Mouse (Mus musculus) embryonic facial prominence, embryonic 12.5 days (tissue): ENCODE data around the gene Pxn. TPM values are rescaled to one million over a fixed set of nuclear protein-coding genes. Genes with fewer than 3 reads are reported as not detected.

Source experiments
- ATAC-seq: fragments of 200-750 bp; cut with Nextera tagmentation; 2 replicates; pipeline ENCODE4 v1.8.0; 2017; ENCODE audit not compliant: insufficient number of reproducible peaks, insufficient read depth, low FRiP score, low TSS enrichment
- H3K27ac ChIP-seq: fragments of 300-500 bp; sonication (generic); 2 replicates; pipeline ENCODE4 v1.5.1; 2016; ENCODE audit warnings: mild to moderate bottlenecking
- H3K27me3 ChIP-seq: fragments of 300-500 bp; sonication (generic); 2 replicates; pipeline ENCODE4 v1.6.1; 2016; ENCODE audit warnings: mild to moderate bottlenecking, moderate library complexity
- H3K36me3 ChIP-seq: fragments of 300-500 bp; sonication (generic); 2 replicates; pipeline ENCODE4 v1.6.1; 2016; ENCODE audit warnings: mild to moderate bottlenecking
- H3K4me1 ChIP-seq: fragments of 300-500 bp; sonication (generic); 2 replicates; pipeline ENCODE4 v1.6.1; 2016
- H3K4me2 ChIP-seq: fragments of 300-500 bp; sonication (generic); replicated peaks from 2 replicates; pipeline ENCODE4 v1.6.1; 2016; ENCODE audit warnings: mild to moderate bottlenecking, moderate library complexity
- H3K4me3 ChIP-seq: fragments of 300-500 bp; sonication (generic); 2 replicates; pipeline ENCODE4 v1.5.1; 2016; ENCODE audit warnings: mild to moderate bottlenecking
- H3K9ac ChIP-seq: fragments of 300-500 bp; sonication (generic); 2 replicates; pipeline ENCODE4 v1.6.1; 2016; ENCODE audit warnings: mild to moderate bottlenecking, moderate library complexity
- H3K9me3 ChIP-seq: fragments of 300-500 bp; sonication (generic); 2 replicates; pipeline ENCODE4 v1.6.1; 2016; ENCODE audit warnings: mild to moderate bottlenecking, moderate library complexity
- WGBS: fragments of 180-500 bp; shearing (Covaris S2); methylation state at CpG from one replicate; pipeline ENCODE4 v1.1.7; 2016; 5-methylcytosine and 5-hydroxymethylcytosine counted together
- polyA plus RNA-seq: library from polyadenylated mRNA; unstranded; fragments of >200 nt; fragmentation: Nextera tagmentation; extraction: Ambion mirVana; gene quantifications from 2 replicates; pipeline ENCODE4 v1.2.1, GENCODE M21; 2016

Pxn gene
- polyA plus RNA-seq, 1 experiment from 2014 or later: 47.1 TPM

DNA sequence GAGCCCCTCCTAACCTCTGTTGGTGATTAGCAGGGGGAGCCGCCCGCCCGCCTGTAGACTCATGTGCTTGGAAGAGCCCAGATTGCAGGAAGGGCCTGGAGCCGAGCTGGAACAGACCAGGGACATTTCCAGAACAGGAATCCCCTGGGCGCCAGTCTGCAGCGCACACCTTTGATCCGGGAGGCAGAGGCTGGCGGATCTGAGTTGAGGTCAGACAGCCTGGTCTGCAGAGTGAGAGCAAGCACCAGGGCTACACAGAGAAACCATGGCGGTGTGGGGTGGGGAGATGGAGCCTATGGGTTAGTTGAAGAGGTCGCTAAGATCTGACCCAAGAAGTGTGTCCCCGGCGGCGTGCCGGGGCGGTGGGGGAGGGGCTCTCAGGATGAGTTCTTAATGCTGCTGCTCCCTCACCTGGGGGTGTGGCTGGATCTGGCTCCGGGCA lies 27.8 kb downstream of the Pxn start:
- peak overlapping the region; percentile 16; the same call in 1 of the 2 replicates for H3K4me2 ChIP-seq
- H3K27me3 ChIP-seq: no peaks in the 10 kb centered on the region
- peaks cover 68% of the 10 kb centered on the region for H3K4me1 ChIP-seq
- no peaks in the 10 kb centered on the region for H3K36me3 ChIP-seq
- H3K9me3 ChIP-seq: no peaks in the 10 kb centered on the region
- no peak overlapping the region for H3K9ac ChIP-seq
- H3K27ac ChIP-seq: peak overlapping the region; percentile 59
- ATAC-seq: no peak
- WGBS: 7% methylated on average over 15 of the region's 16 CpGs
- no peak overlapping the region for H3K4me3 ChIP-seq

DNA sequence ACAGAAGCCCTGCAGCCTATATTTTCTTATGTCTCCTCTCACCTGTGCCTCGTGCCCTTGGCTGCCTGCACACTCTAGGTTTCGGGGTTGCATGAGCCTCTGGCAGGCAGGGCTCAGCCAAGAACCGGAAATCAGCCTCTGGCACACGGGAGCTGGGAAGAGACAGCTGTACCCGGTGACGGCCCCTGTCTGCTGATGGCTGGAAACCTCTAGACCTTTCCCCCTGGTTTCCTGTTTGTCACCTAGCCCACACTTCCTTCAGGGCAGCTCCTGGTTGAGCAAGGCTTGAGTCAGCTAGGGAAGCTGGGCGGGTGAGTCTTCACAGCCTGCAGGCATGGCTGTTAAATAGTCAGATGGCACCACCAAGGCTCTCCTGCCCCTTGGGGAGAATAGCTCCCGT lies 28.4 kb downstream of the Pxn start:
- Histone ChIP-seq H3K27me3 (no peaks in the 10 kb centered on the region), H3K36me3 (no peaks in the 10 kb centered on the region), H3K9ac (no peak overlapping the region), H3K4me2 (no peak overlapping the region), H3K4me3 (no peak overlapping the region), H3K4me1 (peaks cover 63% of the 10 kb centered on the region), H3K9me3 (no peaks in the 10 kb centered on the region), H3K27ac (peak overlapping the region; percentile 59)
- WGBS: 18% methylated on average over 8 of the region's 8 CpGs
- ATAC-seq: no peak

DNA sequence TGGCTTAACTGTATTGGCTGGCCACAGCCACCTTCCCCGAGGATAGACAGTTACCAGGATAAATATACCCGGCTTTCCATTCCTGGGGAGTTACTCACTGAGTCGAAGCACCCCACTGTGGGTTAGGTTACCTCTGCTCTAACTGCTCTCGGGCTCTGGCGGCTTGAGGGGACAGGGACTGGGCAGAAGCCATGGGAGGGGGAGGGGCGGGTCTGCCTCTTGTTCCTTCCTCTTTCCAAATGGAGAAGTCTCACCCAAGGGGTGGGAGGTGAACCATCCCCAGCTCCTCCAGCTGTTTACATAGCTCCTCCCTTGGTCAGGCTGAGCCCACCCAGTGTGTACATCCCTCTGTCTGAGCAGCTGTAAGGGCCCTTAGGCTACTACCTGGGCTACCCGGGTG lies 29.2 kb downstream of the Pxn start:
- no peak overlapping the region for H3K9ac ChIP-seq
- H3K36me3 ChIP-seq: no peaks in the 10 kb centered on the region
- no peaks in the 10 kb centered on the region for H3K27me3 ChIP-seq
- no peak for ATAC-seq
- H3K4me1 ChIP-seq: peaks cover 55% of the 10 kb centered on the region
- H3K9me3 ChIP-seq: no peaks in the 10 kb centered on the region
- H3K27ac ChIP-seq: 0 out of 2 replicates have a peak overlapping the region, but pooled peaks have one; percentile 26
- H3K4me3 ChIP-seq: no peak overlapping the region
- no peak overlapping the region for H3K4me2 ChIP-seq
- 29% methylated on average over 7 of the region's 7 CpGs for WGBS

DNA sequence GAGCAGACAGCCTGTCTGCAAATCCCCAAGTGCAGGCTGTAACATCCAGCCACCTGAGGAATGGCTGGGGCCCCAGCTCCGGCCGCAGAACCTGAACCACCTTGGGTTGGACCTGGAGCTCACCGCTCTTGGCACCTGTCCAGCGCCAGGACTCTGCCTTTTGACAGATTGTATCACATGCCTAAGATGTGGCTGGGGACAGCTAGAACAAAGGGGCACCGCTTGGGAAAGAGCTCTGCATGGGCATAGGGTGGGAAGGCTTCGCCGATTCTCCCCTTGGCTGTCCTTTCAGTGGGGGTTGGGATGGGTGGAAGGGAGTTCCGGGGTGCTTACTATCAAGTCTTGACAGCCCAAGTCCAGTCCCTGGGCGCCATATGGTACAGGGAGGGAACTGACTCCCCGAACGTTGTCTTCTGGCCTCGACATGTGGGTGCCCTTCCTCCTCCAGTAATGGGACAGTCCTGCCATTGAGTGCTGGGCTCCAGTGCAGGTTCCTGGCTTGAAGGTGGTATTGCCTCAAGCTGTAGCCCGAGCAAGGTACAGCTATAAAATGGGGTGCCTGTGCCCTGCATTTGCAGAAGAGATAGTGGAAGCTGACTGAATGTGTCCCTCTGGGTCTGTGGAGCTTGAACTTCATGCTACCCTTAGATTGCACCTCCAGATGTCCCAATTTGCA lies 31.7 kb downstream of the Pxn start:
- Histone ChIP-seq H3K27ac (no peak overlapping the region), H3K27me3 (no peaks in the 10 kb centered on the region), H3K9me3 (no peaks in the 10 kb centered on the region), H3K4me2 (0 out of 2 replicates have a peak overlapping the region, but pooled peaks have one; percentile 2), H3K4me1 (peaks cover 50% of the 10 kb centered on the region), H3K36me3 (no peaks in the 10 kb centered on the region), H3K9ac (no peak overlapping the region), H3K4me3 (no peak overlapping the region)
- ATAC-seq: peak; percentile 12; the same call in 1 of the 2 replicates
- 69% methylated on average over 13 of the region's 13 CpGs for whole genome bisulfite sequencing

DNA sequence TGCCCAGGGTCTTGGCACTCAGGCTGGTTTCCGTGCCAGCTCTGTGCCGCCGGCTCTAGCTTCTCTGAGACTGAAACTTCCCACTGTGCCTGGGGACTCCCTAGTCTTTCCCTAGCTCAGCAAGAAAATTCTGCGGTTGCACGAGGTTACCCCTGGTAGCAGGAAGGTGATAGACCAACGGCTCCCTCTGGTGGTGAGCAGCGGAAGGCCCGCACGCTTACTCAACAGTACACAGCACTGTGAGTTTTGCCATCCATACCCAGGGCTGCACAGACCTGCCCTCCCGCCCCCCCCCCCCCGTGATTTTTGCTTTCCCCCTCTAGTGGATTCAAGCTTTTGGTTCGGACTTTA lies 32.2 kb downstream of the Pxn start:
- Histone ChIP-seq H3K27ac (no peak overlapping the region), H3K4me1 (peaks cover 50% of the 10 kb centered on the region), H3K36me3 (no peaks in the 10 kb centered on the region), H3K4me3 (no peak overlapping the region), H3K27me3 (no peaks in the 10 kb centered on the region), H3K9ac (no peak overlapping the region), H3K4me2 (0 out of 2 replicates have a peak overlapping the region, but pooled peaks have one; percentile 2), H3K9me3 (no peaks in the 10 kb centered on the region)
- peak; percentile 86 for ATAC-seq
- under 1% methylated on average over 12 of the region's 12 CpGs for WGBS

DNA sequence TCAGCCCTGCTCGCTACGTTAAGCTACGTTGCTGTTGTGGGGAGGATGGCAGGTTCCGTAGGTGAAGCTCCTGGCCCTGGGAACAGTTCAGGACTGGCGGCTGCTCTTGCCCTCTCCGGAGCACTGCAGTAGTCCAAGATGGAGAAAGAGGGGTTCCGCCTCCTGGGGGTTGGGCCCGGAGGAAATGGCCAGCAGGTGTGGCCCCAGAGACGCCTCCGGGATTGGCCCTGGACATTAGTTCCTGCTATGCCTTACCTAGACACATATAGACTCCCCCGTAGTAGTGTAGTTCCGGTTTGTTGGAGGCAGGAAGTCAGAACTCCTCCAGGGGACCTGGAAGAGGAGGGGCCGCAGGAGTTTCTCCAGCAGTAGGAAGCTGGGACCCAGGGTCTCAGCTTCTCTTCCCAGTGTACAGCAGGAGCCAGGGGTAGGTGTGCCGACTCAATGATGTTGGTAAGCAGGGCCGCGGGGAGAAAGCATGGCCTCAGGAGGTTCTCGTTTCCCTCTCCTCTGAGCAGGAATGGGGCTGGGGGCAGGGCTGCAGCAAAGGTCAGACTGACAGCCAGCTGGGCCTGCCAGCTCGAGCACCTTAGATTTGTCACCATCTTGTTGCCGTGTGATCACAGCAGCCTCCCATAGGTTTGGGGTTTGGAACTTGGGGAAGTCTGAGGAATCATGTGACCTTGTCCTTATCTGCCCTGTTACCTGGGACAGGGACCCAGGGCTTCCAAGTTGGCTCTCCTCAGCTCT lies 36.3 kb downstream of the Pxn start:
- Histone ChIP-seq H3K4me3 (no peak overlapping the region), H3K27ac (peak overlapping the region; percentile 67), H3K27me3 (no peaks in the 10 kb centered on the region), H3K4me2 (0 out of 2 replicates have a peak overlapping the region, but pooled peaks have one; percentile 21), H3K9me3 (no peaks in the 10 kb centered on the region), H3K36me3 (peaks cover 25% of the 10 kb centered on the region), H3K9ac (peak overlapping the region; percentile 34; the same call in 1 of the 2 replicates), H3K4me1 (peaks cover 51% of the 10 kb centered on the region)
- 37% methylated on average over 19 of the region's 19 CpGs for WGBS
- ATAC-seq: no peak

DNA sequence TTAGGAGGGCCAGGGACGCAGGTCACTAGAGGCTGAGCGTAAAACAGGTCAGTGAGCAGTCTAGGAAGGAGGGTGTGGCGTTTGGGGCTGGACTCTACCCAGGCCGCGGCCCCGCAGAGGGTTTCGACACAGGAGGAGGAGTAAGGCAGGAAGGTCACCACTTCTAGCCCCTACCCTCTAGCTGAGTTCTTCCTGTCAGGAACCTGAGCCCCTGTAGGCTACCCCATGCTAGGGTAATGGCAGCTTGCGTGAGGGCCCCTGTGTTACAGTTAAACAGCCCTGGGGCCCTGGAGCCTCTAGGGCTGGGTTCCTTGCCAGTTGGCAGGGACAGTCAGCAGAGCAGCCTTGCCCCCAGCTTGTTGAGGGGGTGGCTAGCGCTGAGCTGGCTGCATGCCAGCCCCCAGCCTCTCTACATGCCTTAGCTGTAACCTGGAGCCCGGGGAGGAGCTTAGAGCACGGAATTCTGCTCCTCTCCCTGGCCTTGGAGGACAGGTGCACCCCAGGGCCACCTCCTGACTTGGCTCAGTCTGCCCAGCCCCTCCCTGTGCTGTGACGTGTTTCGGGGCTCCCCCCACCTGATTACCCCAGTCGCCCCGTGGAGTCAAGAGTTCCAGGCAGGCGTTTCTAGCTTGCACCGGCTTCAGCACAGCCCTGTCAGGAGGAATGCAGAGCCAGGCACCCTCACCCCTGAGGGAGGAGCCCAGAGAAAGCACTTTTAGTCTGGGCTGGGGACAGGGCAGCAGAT lies 37.2 kb downstream of the Pxn start:
- ATAC-seq: peak; percentile 53; the same call in 1 of the 2 replicates
- Histone ChIP-seq H3K36me3 (peaks cover 34% of the 10 kb centered on the region), H3K27ac (peak overlapping the region; percentile 67), H3K4me1 (peaks cover 42% of the 10 kb centered on the region), H3K27me3 (no peaks in the 10 kb centered on the region), H3K9ac (no peak overlapping the region), H3K4me2 (peak overlapping the region; percentile 21; the same call in 1 of the 2 replicates), H3K4me3 (no peak overlapping the region), H3K9me3 (no peaks in the 10 kb centered on the region)
- 48% methylated on average over 16 of the region's 17 CpGs for WGBS

DNA sequence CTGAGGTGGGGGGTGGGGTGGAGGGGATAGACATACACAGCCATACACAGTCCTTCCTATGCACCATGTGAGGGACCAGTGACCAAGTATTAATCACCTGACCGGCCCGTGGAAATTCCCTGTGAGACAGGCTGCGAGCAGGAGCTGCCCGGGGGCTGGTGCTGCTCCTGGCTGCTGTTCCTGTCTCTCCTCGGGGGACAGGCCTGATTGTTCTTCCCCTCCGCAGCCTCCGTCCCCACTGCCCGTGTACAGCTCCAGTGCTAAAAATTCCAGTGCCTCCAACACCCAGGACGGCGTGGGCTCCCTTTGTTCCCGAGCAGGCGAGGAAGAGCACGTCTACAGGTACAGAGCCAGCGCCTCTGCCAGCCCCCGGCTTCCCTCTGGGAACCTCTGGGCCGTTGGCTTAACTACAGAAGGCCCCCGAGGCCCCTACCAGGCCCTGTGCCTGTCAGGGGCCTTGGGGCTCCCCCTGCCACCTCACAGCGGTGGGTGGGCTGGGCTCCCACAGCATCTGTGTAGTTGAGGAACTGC lies 38.2 kb downstream of the Pxn start:
- 46% methylated on average over 18 of the region's 18 CpGs for WGBS

DNA sequence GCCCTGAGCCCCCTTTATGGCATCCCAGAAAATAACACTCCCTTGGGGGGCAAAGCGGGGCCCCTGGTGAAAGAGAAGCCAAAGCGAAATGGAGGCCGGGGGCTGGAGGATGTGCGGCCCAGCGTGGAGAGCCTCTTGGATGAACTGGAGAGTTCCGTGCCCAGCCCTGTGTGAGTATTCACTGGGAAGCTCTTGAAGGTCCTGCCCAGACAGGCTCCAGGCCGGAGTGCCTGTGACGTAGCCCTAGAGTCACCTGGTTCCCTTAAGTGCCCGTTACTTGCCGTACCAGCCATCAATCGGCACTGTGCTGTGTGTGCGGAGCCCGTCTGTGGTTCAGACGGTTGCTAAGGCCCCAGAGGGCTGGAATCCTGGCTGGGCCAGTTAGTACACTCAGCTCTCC lies 39.2 kb downstream of the Pxn start:
- WGBS: 82% methylated on average over 14 of the region's 14 CpGs
- ATAC-seq: no peak
- H3K9me3 ChIP-seq: no peaks in the 10 kb centered on the region
- no peak overlapping the region for H3K9ac ChIP-seq
- H3K4me3 ChIP-seq: no peak overlapping the region
- peaks cover 42% of the 10 kb centered on the region for H3K4me1 ChIP-seq
- H3K36me3 ChIP-seq: peaks cover 49% of the 10 kb centered on the region
- no peak overlapping the region for H3K27ac ChIP-seq
- H3K4me2 ChIP-seq: no peak overlapping the region
- H3K27me3 ChIP-seq: no peaks in the 10 kb centered on the region

More for the DNA sequence above, 38.2 kb downstream of the Pxn start:
- Histone ChIP-seq H3K9ac (peak overlapping the region; percentile 38), H3K4me1 (peaks cover 42% of the 10 kb centered on the region), H3K27ac (peak overlapping the region; percentile 61), H3K4me3 (no peak overlapping the region), H3K4me2 (no peak overlapping the region), H3K36me3 (peaks cover 44% of the 10 kb centered on the region), H3K9me3 (no peaks in the 10 kb centered on the region), H3K27me3 (no peaks in the 10 kb centered on the region)
- no peak for ATAC-seq

DNA sequence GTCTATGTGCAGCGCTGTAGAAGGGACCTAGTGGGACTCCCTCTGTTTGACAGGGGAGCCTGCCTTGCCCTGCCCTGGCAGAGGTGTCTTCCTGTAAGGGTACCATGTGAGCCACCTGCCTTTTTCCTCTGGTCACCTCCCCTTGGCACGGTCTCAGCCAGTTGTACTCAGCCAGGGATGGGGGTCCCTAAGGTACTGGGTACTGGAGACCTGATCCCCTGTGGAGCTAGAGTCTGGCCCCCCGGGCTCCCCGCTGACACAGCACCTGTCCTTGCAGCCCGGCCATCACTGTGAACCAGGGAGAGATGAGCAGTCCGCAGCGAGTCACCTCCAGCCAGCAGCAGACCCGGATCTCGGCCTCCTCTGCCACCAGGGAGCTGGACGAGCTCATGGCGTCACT lies 40.1 kb downstream of the Pxn start:
- no peak overlapping the region for H3K9ac ChIP-seq
- no peaks in the 10 kb centered on the region for H3K9me3 ChIP-seq
- peaks cover 42% of the 10 kb centered on the region for H3K4me1 ChIP-seq

DNA sequence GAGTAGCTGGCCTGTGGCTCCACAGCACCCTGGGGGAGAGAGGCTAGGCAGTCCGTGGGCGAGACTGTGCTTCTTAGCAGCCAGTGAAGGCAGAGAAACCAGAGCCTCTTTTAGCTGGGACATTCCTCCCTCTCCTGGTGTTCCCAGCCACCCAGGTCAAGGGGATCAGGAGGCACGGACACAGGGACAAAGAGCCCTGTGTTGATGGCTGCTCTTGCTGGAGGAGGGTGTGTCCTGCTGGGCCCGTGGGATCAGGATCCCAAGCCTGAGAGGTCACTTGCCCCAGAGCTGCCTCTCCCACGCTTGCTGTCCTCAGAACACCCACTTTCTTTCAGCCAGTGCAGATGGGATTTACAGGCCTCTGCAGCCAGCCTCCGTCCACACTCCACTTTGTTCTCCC lies 40.5 kb downstream of the Pxn start:
- WGBS: 26% methylated on average over 6 of the region's 6 CpGs
- Histone ChIP-seq H3K9ac (no peak overlapping the region), H3K4me1 (peaks cover 42% of the 10 kb centered on the region), H3K9me3 (no peaks in the 10 kb centered on the region), H3K27me3 (no peaks in the 10 kb centered on the region), H3K36me3 (peaks cover 57% of the 10 kb centered on the region), H3K4me2 (no peak overlapping the region), H3K27ac (peak overlapping the region; percentile 4), H3K4me3 (no peak overlapping the region)
- ATAC-seq: no peak

More for the DNA sequence above, 40.1 kb downstream of the Pxn start:
- Histone ChIP-seq H3K27me3 (no peaks in the 10 kb centered on the region), H3K36me3 (peaks cover 53% of the 10 kb centered on the region), H3K27ac (peak overlapping the region; percentile 4; the same call in 1 of the 2 replicates), H3K4me3 (no peak overlapping the region), H3K4me2 (no peak overlapping the region)
- WGBS: 52% methylated on average over 11 of the region's 11 CpGs
- no peak for ATAC-seq
